Mouse (Mus musculus) MEL (cell line): ENCODE data around the gene Ssh3.

ENCODE experiments used
- CTCF ChIP-seq, 3 experiments: IDR thresholded peaks in 2 of 3; conservative IDR thresholded peaks in 1 of 3; 2 replicates each; pipeline ENCODE4 v1.5.1; 2011 to 2012; ENCODE audit warnings: low read length in 3 of 3, low read depth in 2 of 3, mild to moderate bottlenecking in 2 of 3, improper control_type of control experiment in 1 of 3, inconsistent platforms in 1 of 3, mixed read lengths in 1 of 3, moderate library complexity in 1 of 3; ENCODE audit not compliant: control insufficient read depth in 1 of 3, insufficient read depth in 1 of 3, poor library complexity in 1 of 3, severe bottlenecking in 1 of 3
- E2F4 ChIP-seq: IDR thresholded peaks from 2 replicates; pipeline ENCODE4 v1.6.1; 2011; ENCODE audit warnings: low read depth, low read length, improper control_type of control experiment, borderline replicate concordance
- ELF1 ChIP-seq: IDR thresholded peaks from 2 replicates; pipeline ENCODE4 v1.6.1; 2014; ENCODE audit warnings: low read depth, mild to moderate bottlenecking, inconsistent platforms, low read length, improper control_type of control experiment, moderate library complexity
- EP300 ChIP-seq, 2 experiments: IDR thresholded peaks; 2 replicates each; pipeline ENCODE4 v1.6.1; 2011; ENCODE audit warnings: improper control_type of control experiment in 2 of 2, low read length in 2 of 2, low read depth in 1 of 2, mild to moderate bottlenecking in 1 of 2
- GATA1 ChIP-seq: IDR thresholded peaks from 2 replicates; pipeline ENCODE4 v1.6.1; 2011; ENCODE audit warnings: low read depth, low read length, improper control_type of control experiment
- HCFC1 ChIP-seq: IDR thresholded peaks from 2 replicates; pipeline ENCODE4 v1.6.1; 2012; ENCODE audit warnings: low read depth, mild to moderate bottlenecking, inconsistent platforms, low read length, improper control_type of control experiment, moderate library complexity
- JUND ChIP-seq: IDR thresholded peaks from 2 replicates; pipeline ENCODE4 v1.6.1; 2011; ENCODE audit warnings: low read depth, mild to moderate bottlenecking, improper control_type of control experiment, low read length
- MYC ChIP-seq: IDR thresholded peaks from 2 replicates; pipeline ENCODE4 v1.6.1; 2011; ENCODE audit warnings: low read depth, mild to moderate bottlenecking, low read length, improper control_type of control experiment, moderate library complexity
- NRF1 ChIP-seq: IDR thresholded peaks from 2 replicates; pipeline ENCODE4 v1.6.1; 2014; ENCODE audit warnings: low read depth, mild to moderate bottlenecking, inconsistent platforms, low read length, improper control_type of control experiment, moderate library complexity; ENCODE audit not compliant: poor library complexity, insufficient read depth, severe bottlenecking
- POLR2AphosphoS5 ChIP-seq: IDR thresholded peaks from 2 replicates; pipeline ENCODE4 v1.6.1; 2012; ENCODE audit warnings: low read depth, borderline replicate concordance, mild to moderate bottlenecking, inconsistent platforms, low read length, moderate library complexity, mixed read lengths
- TBP ChIP-seq: IDR thresholded peaks from 2 replicates; pipeline ENCODE4 v1.8.0; 2011; ENCODE audit warnings: low read depth, low read length, improper control_type of control experiment
- UBTF ChIP-seq: IDR thresholded peaks from 2 replicates; pipeline ENCODE4 v1.6.1; 2012; ENCODE audit warnings: low read depth, mild to moderate bottlenecking, inconsistent platforms, low read length, improper control_type of control experiment, moderate library complexity, borderline replicate concordance; ENCODE audit not compliant: insufficient read depth
- USF1 ChIP-seq: IDR thresholded peaks from 2 replicates; pipeline ENCODE4 v1.6.1; 2014; ENCODE audit warnings: low read depth, mild to moderate bottlenecking, inconsistent platforms, low read length, improper control_type of control experiment, moderate library complexity
- USF2 ChIP-seq, 2 experiments: IDR thresholded peaks; 2 replicates each; pipeline ENCODE4 v1.6.1; 2011 to 2012; ENCODE audit warnings: improper control_type of control experiment in 2 of 2, low read length in 2 of 2, borderline replicate concordance in 1 of 2, inconsistent platforms in 1 of 2, low read depth in 1 of 2, mild to moderate bottlenecking in 1 of 2; ENCODE audit not compliant: insufficient read depth in 1 of 2

DNA sequence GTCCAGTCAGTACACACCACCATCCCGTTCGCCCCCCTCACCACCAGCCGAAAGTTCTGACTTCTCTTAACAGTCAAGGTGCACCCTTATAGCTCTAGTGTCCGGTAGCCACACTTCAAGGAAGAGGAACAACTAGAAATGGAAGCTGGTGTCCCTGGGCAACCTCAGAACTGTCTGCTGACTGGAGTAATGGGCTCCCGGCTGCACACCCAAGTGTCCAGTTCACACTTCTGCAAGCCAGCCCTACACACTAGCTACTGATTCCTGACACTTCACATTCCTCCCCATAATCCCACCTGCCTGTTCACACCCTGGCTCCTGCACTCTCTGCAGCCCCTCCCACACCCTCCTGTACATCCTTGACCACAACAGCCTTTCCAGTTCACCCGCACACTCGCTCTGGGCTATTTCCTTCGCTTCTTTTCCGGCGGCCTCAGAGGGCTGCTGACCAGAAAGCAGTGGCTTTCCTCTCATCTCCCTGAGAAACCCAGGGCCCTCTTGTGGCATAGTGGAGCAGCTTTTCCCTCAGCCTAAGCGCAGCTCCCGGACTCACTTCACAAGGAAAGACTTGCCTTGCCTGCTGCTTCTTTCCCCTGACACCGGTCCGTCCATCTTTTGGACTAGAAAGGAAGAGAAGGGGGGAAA, 52.8 kb downstream of the Ssh3 start:
- TF ChIP-seq MYC (no peak), NRF1 (no peak), CTCF (IDR thresholded peaks at IDR 0.05 in 2 of 3, conservative IDR thresholded peaks at IDR 0.05 in 1 of 3; ENCODE audit: control insufficient read depth in 1 of 3, insufficient read depth in 1 of 3, low read depth in 2 of 3, low read length in 3 of 3, poor library complexity in 1 of 3, severe bottlenecking in 1 of 3) (no peak), TBP (no peak), GATA1 (no peak), UBTF (no peak), USF2 (IDR thresholded peaks at IDR 0.05; ENCODE audit: borderline replicate concordance in 1 of 2, insufficient read depth in 1 of 2, low read depth in 1 of 2, low read length in 2 of 2) (no peak), POLR2AphosphoS5 (no peak), USF1 (no peak), ELF1 (no peak), HCFC1 (no peak), EP300 (IDR thresholded peaks at IDR 0.05; ENCODE audit: low read depth in 1 of 2, low read length in 2 of 2) (no peak), JUND (no peak), E2F4 (no peak)
